Mouse (Mus musculus) CH12.LX (cell line): ENCODE data around the gene Adh1. TPM values are rescaled to one million over a fixed set of nuclear protein-coding genes. Genes with fewer than 3 reads are reported as not detected.

Experiments used
- DNase-seq: peaks from one replicate; pipeline ENCODE4 v3.0.0-alpha.2; 2013; ENCODE audit errors: extremely low read depth
- H3K27ac ChIP-seq: 2 replicates; pipeline ENCODE4 v1.5.1; 2012; ENCODE audit warnings: low read depth, mild to moderate bottlenecking, control low read depth, moderate library complexity; ENCODE audit not compliant: insufficient read depth
- H3K27me3 ChIP-seq: replicated peaks from 2 replicates; pipeline ENCODE3; 2012; ENCODE audit warnings: inconsistent platforms
- H3K36me3 ChIP-seq, 2 experiments: replicated peaks in 1 of 2; 2 replicates each; pipeline versions ENCODE3 to v1.6.1; 2012; ENCODE audit warnings: inconsistent platforms in 1 of 2, low read length in 1 of 2, mild to moderate bottlenecking in 1 of 2, mixed read lengths in 1 of 2, moderate library complexity in 1 of 2; ENCODE audit not compliant: control insufficient read depth in 1 of 2, insufficient read depth in 1 of 2
- H3K4me1 ChIP-seq, 2 experiments: 2 replicates each; pipeline ENCODE4 v1.6.1; 2012; ENCODE audit warnings: inconsistent platforms in 1 of 2, moderate library complexity in 1 of 2; ENCODE audit not compliant: insufficient read depth in 2 of 2, control insufficient read depth in 1 of 2
- H3K4me2 ChIP-seq: 2 replicates; pipeline ENCODE4 v1.6.1; 2012; ENCODE audit warnings: low read depth, mild to moderate bottlenecking, control low read depth; ENCODE audit not compliant: poor library complexity, insufficient read depth, severe bottlenecking
- H3K4me3 ChIP-seq, 3 experiments: fragments of 150-350 bp in 1 of 3; sonication (generic) in 1 of 3; replicated peaks in 1 of 3; 2 replicates each; pipeline versions ENCODE3 to v1.5.1; 2011 to 2012; ENCODE audit warnings: low read depth in 2 of 3, low read length in 2 of 3, mild to moderate bottlenecking in 2 of 3, moderate library complexity in 2 of 3, control low read depth in 1 of 3, improper control_type of control experiment in 1 of 3, inconsistent platforms in 1 of 3, mixed read lengths in 1 of 3; ENCODE audit not compliant: poor library complexity in 1 of 3
- H3K79me2 ChIP-seq: replicated peaks from 2 replicates; pipeline ENCODE4 v1.6.1; 2012; ENCODE audit warnings: mild to moderate bottlenecking, moderate library complexity; ENCODE audit not compliant: control insufficient read depth, poor library complexity, insufficient read depth, severe bottlenecking; ENCODE audit errors: extremely low read depth
- H3K9ac ChIP-seq: 2 replicates; pipeline ENCODE4 v1.6.1; 2012; ENCODE audit warnings: low read depth, mild to moderate bottlenecking, control low read depth, moderate library complexity; ENCODE audit not compliant: insufficient read depth
- H3K9me3 ChIP-seq: replicated peaks from 2 replicates; pipeline ENCODE3; 2012; ENCODE audit warnings: low read length, inconsistent platforms, mixed read lengths
- CHD1 ChIP-seq: IDR thresholded peaks from 2 replicates; pipeline ENCODE4 v1.6.1; 2012; ENCODE audit warnings: low read depth, low read length, improper control_type of control experiment, inconsistent platforms
- CTCF ChIP-seq, 2 experiments: IDR thresholded peaks in 1 of 2; conservative IDR thresholded peaks in 1 of 2; 2 replicates each; pipeline ENCODE4 v1.5.1; 2011 to 2012; ENCODE audit warnings: low read depth in 2 of 2, low read length in 2 of 2, improper control_type of control experiment in 1 of 2, inconsistent platforms in 1 of 2, mild to moderate bottlenecking in 1 of 2, moderate library complexity in 1 of 2
- ELF1 ChIP-seq: IDR thresholded peaks from 2 replicates; pipeline ENCODE4 v1.6.1; 2014; ENCODE audit warnings: low read depth, mild to moderate bottlenecking, inconsistent platforms, low read length, improper control_type of control experiment
- EP300 ChIP-seq: IDR thresholded peaks from 2 replicates; pipeline ENCODE4 v1.6.1; 2011; ENCODE audit warnings: low read length, improper control_type of control experiment
- IRF4 ChIP-seq: IDR thresholded peaks from 2 replicates; pipeline ENCODE4 v1.6.1; 2014; ENCODE audit warnings: low read depth, mild to moderate bottlenecking, inconsistent platforms, low read length, improper control_type of control experiment
- JUN ChIP-seq: IDR thresholded peaks from 2 replicates; pipeline ENCODE4 v1.6.1; 2011; ENCODE audit warnings: low read depth, mild to moderate bottlenecking, low read length, improper control_type of control experiment, moderate library complexity; ENCODE audit not compliant: insufficient read depth
- MAX ChIP-seq: IDR thresholded peaks from 2 replicates; pipeline ENCODE4 v1.6.1; 2011; ENCODE audit warnings: low read length, improper control_type of control experiment
- MEF2A ChIP-seq: IDR thresholded peaks from 2 replicates; pipeline ENCODE4 v1.6.1; 2014; ENCODE audit warnings: low read depth, mild to moderate bottlenecking, inconsistent platforms, low read length, improper control_type of control experiment, borderline replicate concordance
- MXI1 ChIP-seq: IDR thresholded peaks from 2 replicates; pipeline ENCODE4 v1.6.1; 2011; ENCODE audit warnings: mild to moderate bottlenecking, low read depth, low read length, improper control_type of control experiment
- NELFE ChIP-seq: IDR thresholded peaks from 2 replicates; pipeline ENCODE4 v1.6.1; 2011; ENCODE audit warnings: low read depth, low read length, improper control_type of control experiment
- RAD21 ChIP-seq: IDR thresholded peaks from 2 replicates; pipeline ENCODE4 v1.6.1; 2011; ENCODE audit warnings: low read depth, mild to moderate bottlenecking, low read length, improper control_type of control experiment, moderate library complexity
- SMC3 ChIP-seq: IDR thresholded peaks from 2 replicates; pipeline ENCODE4 v1.6.1; 2011; ENCODE audit warnings: low read depth, low read length, improper control_type of control experiment
- TBP ChIP-seq: conservative IDR thresholded peaks from 2 replicates; pipeline ENCODE4 v1.6.1; 2011; ENCODE audit warnings: low read depth, low read length, improper control_type of control experiment
- TCF12 ChIP-seq: IDR thresholded peaks from 2 replicates; pipeline ENCODE4 v1.6.1; 2014; ENCODE audit warnings: low read depth, mild to moderate bottlenecking, inconsistent platforms, low read length, improper control_type of control experiment
- ZNF384 ChIP-seq: IDR thresholded peaks from 2 replicates; pipeline ENCODE4 v1.6.1; 2012; ENCODE audit warnings: low read depth, low read length, improper control_type of control experiment, inconsistent platforms
- dilution Hi-C: fragments of 300-500 bp; cut with MboI; formaldehyde crosslinking; loops from 2 replicates; pipeline ENCODE4 v1.14.3; 2020; ENCODE audit warnings: low sequenced_read_pairs; ENCODE audit not compliant: extremely low pct_unique_long_range_greater_than_20kb, extremely low pct_ligation_motif_present
- in situ Hi-C: fragments of 300-500 bp; cut with MboI; formaldehyde crosslinking; loops from 3 replicates; pipeline ENCODE4 v1.14.3; 2019; ENCODE audit warnings: low sequenced_read_pairs, low pct_ligation_motif_present, low pct_unique_long_range_greater_than_20kb, mixed read lengths
- polyA plus RNA-seq: library from polyadenylated mRNA; unstranded; fragments of >175 nt; gene quantifications from 2 replicates; pipeline ENCODE4 v1.2.1, GENCODE M21; 2012; ENCODE audit warnings: low read depth; ENCODE audit not compliant: insufficient read length
- total RNA-seq, 2 experiments: library from RNA; depleted of rRNA; stranded (reverse); fragments of 300-350 nt in 1 of 2; fragments of >200 nt in 1 of 2; gene quantifications; 2 replicates each; pipeline ENCODE4 v1.2.3; 2012 to 2014

Gene Adh1
- total and polyA plus RNA-seq, 3 experiments = not detected

DNA sequence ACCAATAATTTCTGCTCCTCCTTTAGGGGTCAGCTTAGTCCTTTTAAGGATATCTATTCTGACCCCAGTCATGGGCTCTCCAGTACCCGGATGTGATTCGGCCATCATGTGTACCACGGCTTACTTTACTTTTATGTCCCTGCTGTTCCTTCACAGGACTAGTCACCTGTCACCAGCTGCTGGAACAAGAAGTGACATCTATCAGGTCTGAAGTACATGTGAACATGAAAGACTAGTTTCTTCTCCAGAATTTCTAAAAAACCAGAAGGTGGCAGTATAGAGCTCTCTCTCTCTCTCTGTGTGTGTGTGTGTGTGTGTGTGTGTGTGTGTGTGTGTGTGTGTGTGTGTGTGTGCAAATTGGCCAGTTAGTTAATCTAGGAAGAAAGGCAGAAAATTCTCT is 20.4 kb upstream of the Adh1 start:
- dilution Hi-C loops = no loop called here
- Histone ChIP-seq H3K36me3 (no peaks in the 10 kb centered on the region), H3K27ac (no peak overlapping the region), H3K27me3 (no peaks in the 10 kb centered on the region), H3K4me1 (no peaks in the 10 kb centered on the region), H3K79me2 (no peaks in the 10 kb centered on the region), H3K9ac (no peak overlapping the region), H3K4me3 (no peak overlapping the region), H3K4me2 (no peak overlapping the region), H3K9me3 (no peaks in the 10 kb centered on the region)
- in situ Hi-C loops = no loop called here
- peak; percentile 61 for DNase-seq
- TF ChIP-seq RAD21 (peak; percentile 53), SMC3 (peak; percentile 79), CTCF (conservative IDR thresholded peaks at IDR 0.05 in 1 of 2, IDR thresholded peaks at IDR 0.05 in 1 of 2; ENCODE audit: low read depth in 2 of 2, low read length in 2 of 2) (peak; percentile 11 to 83; a peak in 3 of 4 replicates), EP300 (no peak)

DNA sequence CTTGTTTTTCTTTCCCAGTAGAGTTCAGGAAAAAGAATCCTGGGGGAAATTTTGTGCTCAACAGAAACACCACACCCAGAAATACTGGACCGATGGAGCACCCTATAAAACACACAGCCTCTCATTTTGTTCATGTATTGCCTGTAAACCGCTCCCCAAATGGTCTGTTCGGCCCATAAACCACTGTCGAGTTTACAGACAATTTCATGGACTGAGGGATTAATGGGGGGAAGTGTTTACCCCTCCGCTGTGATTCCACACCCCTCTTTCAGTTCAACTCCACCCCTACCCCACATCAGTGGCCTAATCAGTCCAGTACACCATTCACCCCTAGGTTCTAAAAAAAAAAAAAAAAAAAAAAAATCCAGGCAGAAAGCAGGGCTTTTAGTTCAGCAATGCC is 19.8 kb upstream of the Adh1 start:
- Histone ChIP-seq H3K27me3 (no peaks in the 10 kb centered on the region), H3K4me3 (no peak overlapping the region), H3K9me3 (no peaks in the 10 kb centered on the region), H3K36me3 (no peaks in the 10 kb centered on the region), H3K9ac (no peak overlapping the region), H3K27ac (no peak overlapping the region), H3K4me1 (no peaks in the 10 kb centered on the region), H3K79me2 (no peaks in the 10 kb centered on the region), H3K4me2 (0 out of 2 replicates have a peak overlapping the region, but pooled peaks have one; percentile 40)
- no peak for DNase-seq
- in situ Hi-C loops = no loop called here
- no peak for TF ChIP-seq CTCF (conservative IDR thresholded peaks at IDR 0.05 in 1 of 2, IDR thresholded peaks at IDR 0.05 in 1 of 2; ENCODE audit: low read depth in 2 of 2, low read length in 2 of 2)
- no peak for TF ChIP-seq IRF4
- no peak for TF ChIP-seq ELF1
- TF ChIP-seq CHD1 = no peak
- no peak for TF ChIP-seq MAX
- TF ChIP-seq EP300 = no peak
- no peak for TF ChIP-seq ZNF384
- no peak for TF ChIP-seq TCF12
- TF ChIP-seq MXI1 = no peak
- dilution Hi-C loops = no loop called here

DNA sequence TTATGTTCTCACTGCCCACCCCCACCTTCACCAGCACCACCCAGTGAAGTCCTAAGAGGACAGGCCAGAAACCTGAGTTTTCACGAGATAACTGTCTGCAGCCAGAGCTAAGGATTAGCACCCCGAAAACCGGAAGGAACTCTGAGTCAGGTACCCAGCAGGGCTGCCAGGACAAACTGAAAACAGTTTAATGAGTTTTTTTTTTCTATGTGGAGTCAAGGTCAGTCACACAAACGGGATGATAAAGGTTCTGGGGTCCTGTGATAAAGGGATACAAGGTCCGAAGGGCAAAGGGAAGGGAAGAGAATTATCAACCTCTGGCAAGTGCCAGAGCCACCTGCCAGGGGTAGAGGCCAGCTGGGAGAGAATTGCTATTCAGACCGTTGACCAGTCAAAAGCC is 19.4 kb upstream of the Adh1 start:
- no peaks in the 10 kb centered on the region for H3K4me1 ChIP-seq
- H3K27ac ChIP-seq = no peak overlapping the region
- TF ChIP-seq TBP (no peak), ZNF384 (peak; percentile 49), JUN (no peak), NELFE (no peak), MEF2A (no peak), TCF12 (0 out of 2 replicates have a peak, but pooled peaks have one; percentile 30)
- in situ Hi-C loops (no loop called here), dilution Hi-C loops (no loop called here)
- no peak overlapping the region for H3K4me3 ChIP-seq
- no peak for DNase-seq
- H3K79me2 ChIP-seq = no peaks in the 10 kb centered on the region
- H3K36me3 ChIP-seq = no peaks in the 10 kb centered on the region
- no peaks in the 10 kb centered on the region for H3K27me3 ChIP-seq
- peak overlapping the region; percentile 40; the same call in 1 of the 2 replicates for H3K4me2 ChIP-seq
- no peak overlapping the region for H3K9ac ChIP-seq
- H3K9me3 ChIP-seq = no peaks in the 10 kb centered on the region
